Mouse (Mus musculus) left cerebral cortex, adult 2 months (tissue): Measurements from ENCODE around the gene Laptm4a. TPM values are rescaled to one million over a fixed set of nuclear protein-coding genes. Genes with fewer than 3 reads are reported as not detected.
A peak's percentile ranks its signal among the peaks of the same experiment; 100 is the strongest.

Source experiments
- DNase-seq, 2 experiments: peaks; one replicate each; pipeline ENCODE4 v3.0.0; 2021 to 2022; ENCODE audit warnings: low spot score in 2 of 2, mixed read lengths in 1 of 2; ENCODE audit errors: extremely low spot score in 1 of 2
- H3K27ac ChIP-seq: fragments of 200-600 bp; 2 replicates; pipeline ENCODE4 v1.8.1; 2022
- H3K4me3 ChIP-seq: fragments of 200-600 bp; 2 replicates; pipeline ENCODE4 v1.8.1; 2022
- CTCF ChIP-seq: fragments of 200-600 bp; IDR thresholded peaks from 2 replicates; pipeline ENCODE4 v1.8.1; 2022; ENCODE audit warnings: antibody characterized with exemption, mild to moderate bottlenecking, moderate library complexity
- intact Hi-C: fragments of 180-260 bp; cut with DNase I; formaldehyde crosslinking; loops from one replicate; pipeline ENCODE4 v1.15.1; 2025
- total RNA-seq, 2 experiments: library from RNA; stranded (reverse); gene quantifications; 2 replicates each; pipeline ENCODE4 v1.2.3; 2021

Gene Laptm4a
- total RNA-seq, 2 experiments from 2014 or later: 166 to 168 TPM

GRCm38 (mm10) chr12:8888445-8888844 is 33.0 kb upstream of the Laptm4a start:
- no peak for TF ChIP-seq CTCF
- intact Hi-C loops: loop anchor here (5.0 kb wide), 1 partner anchor 34 kb away; the partner anchor contains the start of gene Laptm4a
- H3K4me3 ChIP-seq: no peak overlapping the region
- no peak for DNase-seq
- no peak overlapping the region for H3K27ac ChIP-seq

GRCm38 (mm10) chr12:8889117-8889665 is 32.3 kb upstream of the Laptm4a start:
- intact Hi-C loops: loop anchor here (1.0 to 5.0 kb wide), 2 partner anchors 33 to 113 kb away; partner anchors contain the start of gene Laptm4a
- H3K27ac ChIP-seq: no peak overlapping the region
- DNase-seq: peak; percentile 47 to 72
- H3K4me3 ChIP-seq: no peak overlapping the region
- TF ChIP-seq CTCF: peak; percentile 92

DNA sequence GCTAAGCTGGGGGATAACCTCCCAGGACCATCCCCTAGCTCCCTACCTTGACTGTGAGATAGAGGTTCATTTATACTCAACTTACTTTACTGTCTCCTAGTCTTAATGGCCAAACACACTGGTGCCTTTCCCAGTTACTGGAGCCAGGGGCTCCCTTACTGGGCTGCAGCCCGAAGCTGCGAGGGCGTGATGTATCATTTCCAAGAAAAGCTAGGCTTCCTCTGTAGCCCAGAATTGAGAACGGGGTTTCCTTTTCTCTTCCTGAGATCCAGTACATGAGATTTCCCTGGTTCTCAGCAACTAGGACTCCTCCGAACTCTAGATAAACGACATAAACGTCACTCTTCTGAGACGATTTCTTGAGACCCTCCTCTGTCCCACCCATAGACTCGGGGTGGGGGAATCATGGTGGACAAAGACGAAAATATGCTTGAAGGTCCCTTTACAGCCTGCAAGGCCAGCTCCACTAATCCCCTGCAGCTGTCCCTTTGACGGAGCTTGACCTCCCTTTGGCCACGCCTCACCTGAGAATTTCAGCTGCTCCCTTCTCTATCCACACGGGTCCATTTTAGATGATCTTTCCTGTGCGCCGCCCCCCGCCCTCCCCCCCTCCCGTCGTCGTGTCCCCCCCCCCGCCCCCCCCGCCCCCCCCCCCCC is 28.5 kb upstream of the Laptm4a start:
- no peak for DNase-seq
- intact Hi-C loops: no loop called here
- no peak overlapping the region for H3K27ac ChIP-seq
- TF ChIP-seq CTCF: no peak
- H3K4me3 ChIP-seq: peak overlapping the region; percentile 34

GRCm38 (mm10) chr12:8897140-8897539 is 24.3 kb upstream of the Laptm4a start:
- no peak for DNase-seq
- H3K4me3 ChIP-seq: no peak overlapping the region
- intact Hi-C loops: no loop called here
- no peak for TF ChIP-seq CTCF
- H3K27ac ChIP-seq: no peak overlapping the region

DNA sequence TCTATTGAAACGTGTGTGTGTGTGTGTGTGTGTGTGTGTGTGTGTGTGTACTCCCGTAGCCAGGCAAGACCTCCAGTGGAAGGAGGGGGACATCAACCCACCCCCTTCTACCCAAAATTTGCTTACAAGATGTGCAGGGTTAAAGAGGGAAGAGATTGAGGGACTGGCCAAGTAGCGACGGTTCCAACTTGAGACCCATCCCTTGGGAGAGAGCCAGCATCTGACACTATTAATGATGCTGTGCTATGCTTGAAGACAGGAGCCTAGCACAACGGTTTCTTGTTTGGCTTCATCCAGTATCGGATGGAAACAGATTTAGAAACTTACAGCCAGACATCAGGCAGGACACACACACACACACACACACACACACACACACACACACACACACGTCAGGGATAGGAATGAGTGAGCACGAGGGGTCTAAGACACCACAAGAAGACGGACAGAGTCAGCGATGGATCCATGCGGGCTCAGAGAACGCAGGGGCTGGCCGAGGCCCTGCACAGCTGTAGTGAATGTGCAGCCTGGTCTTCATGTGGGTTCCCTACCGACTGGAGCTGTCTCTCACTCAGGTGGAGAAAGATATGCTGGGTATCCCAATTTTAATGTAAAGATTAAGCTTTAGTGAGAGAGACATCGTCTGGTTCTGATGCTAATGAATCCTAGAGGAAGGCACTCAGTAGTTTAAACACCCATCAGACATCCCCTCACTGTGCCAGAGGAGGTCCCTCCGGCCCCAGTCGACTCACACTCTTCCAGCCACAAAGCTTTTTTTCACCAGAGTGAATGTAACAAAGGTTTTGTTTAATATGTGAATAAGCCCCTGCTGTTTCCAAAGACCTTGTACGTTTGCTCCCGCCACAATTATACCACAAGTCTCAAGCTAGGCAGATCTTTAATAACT is 22.3 kb upstream of the Laptm4a start:
- Histone ChIP-seq H3K4me3 (no peak overlapping the region), H3K27ac (no peak overlapping the region)
- TF ChIP-seq CTCF: no peak
- no peak for DNase-seq
- intact Hi-C loops: no loop called here

GRCm38 (mm10) chr12:8900107-8900698 is 21.3 kb upstream of the Laptm4a start:
- no peak for TF ChIP-seq CTCF
- no peak overlapping the region for H3K27ac ChIP-seq
- no peak overlapping the region for H3K4me3 ChIP-seq
- DNase-seq: no peak
- intact Hi-C loops: no loop called here

DNA sequence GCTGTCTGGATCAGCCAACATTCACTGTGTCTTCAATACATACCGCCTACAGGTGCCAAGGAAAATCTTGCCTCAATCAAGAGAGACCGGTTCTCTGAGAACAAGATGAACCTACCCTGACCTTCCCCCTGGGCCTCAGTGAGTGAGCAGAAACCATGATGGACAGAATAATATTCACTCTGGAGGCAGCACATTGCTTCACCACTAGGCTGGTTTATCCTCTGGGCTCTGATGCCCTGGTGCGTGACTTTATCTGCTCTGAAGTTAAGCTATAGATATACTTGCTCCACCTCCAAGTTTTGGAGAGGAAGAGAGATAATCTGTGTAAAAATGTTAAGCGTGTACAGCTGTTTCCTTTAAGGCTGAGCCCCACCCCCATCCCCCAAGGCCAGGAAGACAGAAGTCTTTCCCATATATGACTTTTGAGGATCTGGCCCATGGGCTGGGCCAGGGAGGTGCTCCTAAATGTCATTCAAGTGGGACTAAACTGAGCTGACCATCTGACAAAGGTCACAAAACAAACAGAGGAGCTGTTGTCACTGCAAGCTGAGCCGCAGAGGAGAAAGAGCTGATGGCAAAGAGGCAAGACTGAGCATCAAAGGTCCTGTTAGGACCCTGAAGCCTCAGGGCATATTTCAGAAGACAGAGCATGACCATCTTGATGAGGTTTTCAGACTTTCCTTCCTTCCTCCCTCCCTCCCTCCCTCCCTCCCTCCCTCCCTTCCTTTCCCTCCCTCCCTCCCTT is 20.4 kb upstream of the Laptm4a start:
- no peak for DNase-seq
- no peak overlapping the region for H3K27ac ChIP-seq
- intact Hi-C loops: no loop called here
- TF ChIP-seq CTCF: no peak
- no peak overlapping the region for H3K4me3 ChIP-seq

DNA sequence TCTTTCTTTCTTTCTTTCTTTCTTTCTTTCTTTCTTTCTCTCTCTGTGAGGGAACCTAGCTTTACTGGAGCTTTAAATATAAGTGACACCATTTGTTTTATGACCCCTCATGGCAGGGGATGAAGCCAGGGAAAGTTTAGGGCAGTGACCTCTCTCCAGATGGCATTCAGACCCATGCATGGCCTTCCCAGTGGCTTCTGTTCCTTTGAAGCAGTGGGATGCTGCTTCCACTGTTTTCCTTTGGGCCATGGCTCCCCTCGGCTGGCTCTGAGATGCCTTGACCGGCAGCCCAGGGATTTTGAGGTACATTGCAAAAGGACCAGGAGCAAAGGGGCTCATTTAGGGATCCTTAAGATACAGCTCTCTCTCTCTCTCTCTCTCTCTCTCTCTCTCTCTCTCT is 19.5 kb upstream of the Laptm4a start:
- no peak for TF ChIP-seq CTCF
- no peak for DNase-seq
- no peak overlapping the region for H3K4me3 ChIP-seq
- intact Hi-C loops: no loop called here
- H3K27ac ChIP-seq: no peak overlapping the region

DNA sequence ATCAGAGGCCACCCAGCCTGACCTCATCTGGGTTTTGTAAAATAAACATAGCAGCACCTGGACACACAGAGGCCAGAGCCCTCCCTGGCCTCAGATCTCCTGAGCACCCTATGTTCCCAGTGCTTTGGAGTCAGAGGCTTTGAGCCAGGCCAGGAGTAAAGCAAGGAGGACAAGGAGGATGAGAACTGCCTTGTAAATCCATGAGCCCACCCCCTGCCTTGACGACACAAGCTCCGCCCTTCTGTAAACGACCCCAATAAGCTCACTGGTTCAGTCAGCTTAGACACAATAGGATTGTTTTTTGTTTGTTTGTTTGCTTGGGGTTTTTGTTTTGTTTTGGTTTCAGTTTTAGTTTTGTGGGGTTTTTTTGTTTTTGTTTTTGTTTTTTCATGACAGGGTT is 19.0 kb upstream of the Laptm4a start:
- no peak overlapping the region for H3K27ac ChIP-seq
- TF ChIP-seq CTCF: no peak
- intact Hi-C loops: no loop called here
- no peak for DNase-seq
- H3K4me3 ChIP-seq: no peak overlapping the region

DNA sequence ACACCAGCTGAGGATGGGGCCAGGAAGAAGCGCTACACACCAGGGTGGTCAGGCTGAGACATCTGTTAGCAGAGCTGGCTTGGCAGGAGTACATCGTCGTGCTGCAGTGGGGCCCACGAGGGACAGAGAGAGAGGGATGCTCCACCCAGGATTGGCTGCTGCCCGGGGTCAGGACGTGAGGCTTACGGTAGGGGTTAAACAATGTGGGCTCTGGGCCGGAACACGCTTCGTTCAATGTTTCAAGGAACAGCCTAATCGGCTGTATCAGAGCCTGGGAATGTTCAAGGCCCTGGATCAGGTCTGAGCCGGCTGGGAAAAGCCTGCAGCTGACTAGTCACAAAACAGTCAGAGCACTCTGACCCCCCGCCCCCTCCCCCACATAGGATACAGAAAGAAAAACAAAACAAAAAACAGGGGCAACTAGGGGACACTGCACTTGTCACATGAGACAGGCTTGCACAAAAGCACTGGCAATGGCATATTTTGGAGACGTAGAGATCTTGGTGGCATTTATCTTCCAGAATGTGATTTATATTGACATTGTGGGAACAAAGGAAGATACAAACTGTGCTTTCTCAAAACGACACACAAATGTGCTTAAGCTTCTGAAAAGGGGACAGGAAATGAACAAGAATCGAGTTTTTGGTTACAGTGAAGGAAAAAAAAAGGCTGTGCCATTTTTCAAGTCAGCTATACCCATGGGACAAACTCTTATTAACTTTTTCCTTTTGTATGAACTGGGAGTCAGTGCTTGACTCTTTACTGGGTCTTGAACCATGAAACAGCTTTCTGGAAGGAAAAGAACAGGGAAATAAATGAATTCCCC is 8.4 kb upstream of the Laptm4a start:
- TF ChIP-seq CTCF: no peak
- intact Hi-C loops: loop anchor here (1.0 kb wide), 1 partner anchor 9 kb away; no protein-coding TSS in a partner anchor
- DNase-seq: no peak
- no peak overlapping the region for H3K27ac ChIP-seq
- no peak overlapping the region for H3K4me3 ChIP-seq
